Mouse (Mus musculus) left cerebral cortex, postnatal 25 days (tissue): ENCODE results near the gene Olfr814. TPM values are rescaled to one million over a fixed set of nuclear protein-coding genes. Genes with fewer than 3 reads are reported as not detected.
"Not testable (repeated sequence)": the region's sequence is repeated elsewhere in the genome, so short reads cannot be mapped to it uniquely, and the experiment has no call there.

Source experiments
- DNase-seq, 2 experiments: peaks; one replicate each; pipeline ENCODE4 v3.0.0; 2022; ENCODE audit warnings: low spot score in 2 of 2, mixed read lengths in 1 of 2
- intact Hi-C: fragments of 180-260 bp; cut with DNase I; formaldehyde crosslinking; loops from one replicate; pipeline ENCODE4 v1.15.1; 2025
- total RNA-seq, 2 experiments: library from RNA; stranded (reverse); gene quantifications; 2 replicates each; pipeline ENCODE4 v1.2.3; 2021

Gene Olfr814
- not detected for total RNA-seq

GRCm38 (mm10) chr10:129879751-129880150 lies at the start of gene Olfr814:
Olfr814 (minus strand) TSS chr10:129879851.
- DNase-seq, intact Hi-C loops: not testable (repeated sequence)

- intact Hi-C loops: no loop called here
- DNase-seq: no peak
Measured at GRCm38 (mm10) chr10:129915497-129915896, 35.8 kb upstream of the Olfr814 start, which contains the start of gene Olfr816. Olfr816 (minus strand) TSS chr10:129915597.

- DNase-seq, intact Hi-C loops: not testable (repeated sequence)
Measured at GRCm38 (mm10) chr10:129905767-129906166, 26.1 kb upstream of the Olfr814 start, which contains the start of gene Olfr815. Olfr815 (minus strand) TSS chr10:129905867.

GRCm38 (mm10) chr10:129885934-129886333 lies 6.3 kb upstream of the Olfr814 start:
- no peak for DNase-seq
- intact Hi-C loops: no loop called here

GRCm38 (mm10) chr10:129885496-129885895 lies 5.8 kb upstream of the Olfr814 start:
- DNase-seq, intact Hi-C loops: not testable (repeated sequence)

GRCm38 (mm10) chr10:129855067-129855466 lies 24.6 kb downstream of the Olfr814 start, which contains the start of gene Olfr813:
Olfr813 (plus strand) TSS chr10:129855367.
- no peak for DNase-seq
- intact Hi-C loops: no loop called here

GRCm38 (mm10) chr10:129847343-129847742 lies 32.3 kb downstream of the Olfr814 start:
- intact Hi-C loops: no loop called here

GRCm38 (mm10) chr10:129845994-129846393 lies 33.7 kb downstream of the Olfr814 start, which contains the start of gene Olfr812:
Olfr812 (minus strand) TSS chr10:129846094.
- DNase-seq: no peak
- intact Hi-C loops: no loop called here

More at GRCm38 (mm10) chr10:129847343-129847742, 32.3 kb downstream of the Olfr814 start:
- DNase-seq: no peak

Other genes starting within 250 kb of the Olfr814 start
- not detected for gene Olfr799, start 242.4 kb downstream of the Olfr814 start, total RNA-seq
- not detected for gene Olfr800, start 222.2 kb downstream of the Olfr814 start, total RNA-seq
- not detected for gene Olfr801, start 206.0 kb downstream of the Olfr814 start, total RNA-seq
- under 1 TPM; 0.14 to 0.21 TPM for gene Olfr802, start 191.7 kb downstream of the Olfr814 start, total RNA-seq
- gene Olfr803, start 185.6 kb downstream of the Olfr814 start, total RNA-seq: not detected
- gene Olfr804, start 176.6 kb downstream of the Olfr814 start, total RNA-seq: not detected
- gene Olfr805, start 150.5 kb downstream of the Olfr814 start, total RNA-seq: not detected
- not detected for gene Olfr806, start 137.9 kb downstream of the Olfr814 start, total RNA-seq
- not detected for gene Olfr807, start 122.1 kb downstream of the Olfr814 start, total RNA-seq
- not detected for gene Olfr808, start 114.4 kb downstream of the Olfr814 start, total RNA-seq
- not detected for gene Olfr809, start 105.2 kb downstream of the Olfr814 start, total RNA-seq
- not detected for gene Olfr810, start 84.9 kb downstream of the Olfr814 start, total RNA-seq
- gene Olfr811, start 75.5 kb downstream of the Olfr814 start, total RNA-seq: not detected
- gene Olfr812, start 33.8 kb downstream of the Olfr814 start, total RNA-seq: not detected
- not detected for gene Olfr813, start 24.5 kb downstream of the Olfr814 start, total RNA-seq
- not detected for gene Olfr815, start 26.0 kb upstream of the Olfr814 start, total RNA-seq
- gene Olfr816, start 35.7 kb upstream of the Olfr814 start, total RNA-seq: not detected
- not detected for gene Olfr818, start 69.2 kb upstream of the Olfr814 start, total RNA-seq
- gene Olfr819, start 87.4 kb upstream of the Olfr814 start, total RNA-seq: not detected
- not detected for gene Olfr247, start 96.3 kb upstream of the Olfr814 start, total RNA-seq
- not detected for gene Gm10310, start 105.2 kb upstream of the Olfr814 start, total RNA-seq
- gene Olfr820, start 132.8 kb upstream of the Olfr814 start, total RNA-seq: not detected
- gene Olfr821, start 150.5 kb upstream of the Olfr814 start, total RNA-seq: not detected
- gene Olfr822, start 191.4 kb upstream of the Olfr814 start, total RNA-seq: not detected
- not detected for gene Olfr823, start 235.5 kb upstream of the Olfr814 start, total RNA-seq